Comparison of ENCODE assay signal across 17 mouse cellular contexts in the genomic region with DNA sequence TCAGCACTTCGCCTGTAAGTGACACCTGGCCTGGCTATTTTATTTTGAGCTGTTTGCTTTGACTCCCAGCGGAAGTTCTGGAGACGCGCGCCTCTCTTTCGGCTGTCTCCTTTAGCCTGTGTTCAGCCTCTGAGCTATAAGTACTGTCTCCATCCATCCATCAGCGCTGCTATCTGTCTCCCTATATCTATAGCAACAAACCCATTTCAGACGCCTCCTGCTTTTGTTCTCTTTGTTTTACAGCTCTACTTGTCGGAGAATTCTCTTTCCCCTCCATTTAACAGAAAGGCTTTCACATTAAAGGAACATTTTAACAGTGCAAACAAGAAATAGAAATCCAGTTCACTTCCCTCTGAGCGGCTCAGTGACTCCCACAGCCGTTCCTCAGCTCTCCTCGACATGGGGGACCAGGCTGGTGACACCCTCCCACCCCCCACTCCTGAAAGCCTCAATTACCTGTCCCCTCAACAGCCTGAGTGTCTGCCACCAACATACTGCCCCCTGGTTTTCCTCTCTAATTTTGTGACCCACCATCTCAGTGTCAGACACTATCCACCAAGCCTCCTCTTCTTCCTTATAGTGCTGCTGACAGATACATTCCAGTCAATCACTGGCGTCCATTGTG.
DNase-seq lines count a peak whose midpoint lies in the region; ATAC-seq lines count a peak whose summit lies in the region.
"Had no signal": no experiment of that assay in that cellular context is flagged by ENCODE, and none has a peak within 500 bp of the region (broad histone marks: within the 10 kb centered on the region; RNA-seq: fewer than 3 reads in every experiment).

No protein-coding gene starts in this region.

- no peak overlapping the region for H3K4me3 ChIP-seq in forebrain, embryonic 15.5 days
- no peak overlapping the region for H3K4me3 ChIP-seq in forebrain, embryonic 12.5 days (replicated peaks)
- no peak overlapping the region for H3K4me3 ChIP-seq in kidney, embryonic 15.5 days (replicated peaks)
- no peak overlapping the region for H3K4me3 ChIP-seq in neural tube, embryonic 14.5 days (ENCODE audit: low read depth, low read length)
- H3K4me3 ChIP-seq in liver, embryonic 11.5 days (ENCODE audit: low read depth, low read length), result no peak overlapping the region
- H3K4me3 ChIP-seq: midbrain, embryonic 13.5 days; myocyte had no signal

- H3K4me2 ChIP-seq in forebrain, embryonic 15.5 days (replicated peaks), result no peak overlapping the region
- no peak overlapping the region for H3K4me2 ChIP-seq in forebrain, embryonic 12.5 days
- H3K4me2 ChIP-seq in kidney, embryonic 15.5 days, result peak overlapping the region; percentile 23; the same call in 1 of the 2 replicates
- H3K4me2 ChIP-seq in neural tube, embryonic 14.5 days (ENCODE audit: low read depth, low read length), result peak overlapping the region; percentile 27; the same call in 1 of the 2 replicates
- H3K4me2 ChIP-seq in liver, embryonic 11.5 days, result no peak overlapping the region
- H3K4me2 ChIP-seq: midbrain, embryonic 13.5 days had no signal

- H3K9ac ChIP-seq in forebrain, embryonic 15.5 days (replicated peaks), result no peak overlapping the region
- no peak overlapping the region for H3K9ac ChIP-seq in forebrain, embryonic 12.5 days
- H3K9ac ChIP-seq in kidney, embryonic 15.5 days, result no peak overlapping the region
- no peak overlapping the region for H3K9ac ChIP-seq in neural tube, embryonic 14.5 days (replicated peaks; ENCODE audit: low read depth, low read length)
- no peak overlapping the region for H3K9ac ChIP-seq in liver, embryonic 11.5 days (ENCODE audit: low read depth, low read length)
- H3K9ac ChIP-seq: liver, postnatal 0 days; midbrain, embryonic 13.5 days had no signal

- no peaks in the 10 kb centered on the region for H3K36me3 ChIP-seq in forebrain, embryonic 15.5 days
- H3K36me3 ChIP-seq in forebrain, embryonic 12.5 days (replicated peaks), result no peaks in the 10 kb centered on the region
- no peaks in the 10 kb centered on the region for H3K36me3 ChIP-seq in kidney, embryonic 15.5 days
- H3K36me3 ChIP-seq in neural tube, embryonic 14.5 days (ENCODE audit: control insufficient read depth, insufficient read depth, low read length), result no peaks in the 10 kb centered on the region
- H3K36me3 ChIP-seq in liver, embryonic 11.5 days (ENCODE audit: control insufficient read depth, insufficient read depth, low read length), result no peaks in the 10 kb centered on the region
- H3K36me3 ChIP-seq: midbrain, embryonic 13.5 days had no signal

- 49% methylated on average over 13 of the region's 13 CpGs for WGBS in forebrain, embryonic 15.5 days
- WGBS in forebrain, embryonic 12.5 days, result 60% methylated on average over 13 of the region's 13 CpGs
- WGBS in kidney, embryonic 15.5 days, result 26% methylated on average over 13 of the region's 13 CpGs
- WGBS in neural tube, embryonic 14.5 days, result 13% methylated on average over 13 of the region's 13 CpGs
- WGBS in liver, embryonic 11.5 days, result 80% methylated on average over 13 of the region's 13 CpGs

- H3K27me3 ChIP-seq in forebrain, embryonic 15.5 days, result no peaks in the 10 kb centered on the region
- no peaks in the 10 kb centered on the region for H3K27me3 ChIP-seq in forebrain, embryonic 12.5 days
- no peaks in the 10 kb centered on the region for H3K27me3 ChIP-seq in kidney, embryonic 15.5 days
- H3K27me3 ChIP-seq in neural tube, embryonic 14.5 days (ENCODE audit: control insufficient read depth, insufficient read depth, low read length), result no peaks in the 10 kb centered on the region
- no peaks in the 10 kb centered on the region for H3K27me3 ChIP-seq in liver, embryonic 11.5 days (replicated peaks; ENCODE audit: control insufficient read depth, insufficient read depth, low read length)
- H3K27me3 ChIP-seq: midbrain, embryonic 13.5 days had no signal

- H3K4me1 ChIP-seq in forebrain, embryonic 15.5 days, result peaks cover 3% of the 10 kb centered on the region; the same call in 1 of the 2 replicates
- H3K4me1 ChIP-seq in forebrain, embryonic 12.5 days, result no peaks in the 10 kb centered on the region
- 0 out of 2 replicates have a peak, but pooled peaks cover 12% of the 10 kb centered on the region for H3K4me1 ChIP-seq in kidney, embryonic 15.5 days
- peaks cover 6% of the 10 kb centered on the region; the same call in 1 of the 2 replicates for H3K4me1 ChIP-seq in neural tube, embryonic 14.5 days (ENCODE audit: control insufficient read depth, insufficient read depth, low read length)
- H3K4me1 ChIP-seq in liver, embryonic 11.5 days (replicated peaks; ENCODE audit: control insufficient read depth, insufficient read depth, low read length), result no peaks in the 10 kb centered on the region
- H3K4me1 ChIP-seq: midbrain, embryonic 13.5 days had no signal

- H3K27ac ChIP-seq in forebrain, embryonic 15.5 days (replicated peaks), result 0 out of 2 replicates have a peak overlapping the region, but pooled peaks have one; percentile 52
- no peak overlapping the region for H3K27ac ChIP-seq in forebrain, embryonic 12.5 days
- H3K27ac ChIP-seq in kidney, embryonic 15.5 days, result peak overlapping the region; percentile 70
- peak overlapping the region; percentile 40 for H3K27ac ChIP-seq in neural tube, embryonic 14.5 days (ENCODE audit: low read depth, low read length)
- H3K27ac ChIP-seq in liver, embryonic 11.5 days (ENCODE audit: low read depth, low read length), result no peak overlapping the region
- H3K27ac ChIP-seq: midbrain, embryonic 13.5 days; stomach, postnatal 0 days had no signal

- H3K9me3 ChIP-seq in forebrain, embryonic 15.5 days, result no peaks in the 10 kb centered on the region
- no peaks in the 10 kb centered on the region for H3K9me3 ChIP-seq in forebrain, embryonic 12.5 days
- H3K9me3 ChIP-seq in kidney, embryonic 15.5 days (replicated peaks), result no peaks in the 10 kb centered on the region
- no peaks in the 10 kb centered on the region for H3K9me3 ChIP-seq in neural tube, embryonic 14.5 days (ENCODE audit: control insufficient read depth, low read length)
- H3K9me3 ChIP-seq in liver, embryonic 11.5 days (ENCODE audit: control insufficient read depth, low read length), result no peaks in the 10 kb centered on the region
- H3K9me3 ChIP-seq: midbrain, embryonic 13.5 days had no signal

- ATAC-seq in forebrain, embryonic 15.5 days (replicated peaks), result no peak
- ATAC-seq in forebrain, embryonic 12.5 days (ENCODE audit: low FRiP score), result no peak
- peak; percentile 38; the same call in 1 of the 2 replicates for ATAC-seq in kidney, embryonic 15.5 days (replicated peaks; ENCODE audit: low FRiP score)
- ATAC-seq in neural tube, embryonic 14.5 days (ENCODE audit: low read depth), result no peak; the same call in 1 of the 2 replicates
- ATAC-seq in liver, embryonic 11.5 days (replicated peaks; ENCODE audit: low FRiP score), result no peak
- ATAC-seq: liver, postnatal 0 days; midbrain, embryonic 13.5 days had no signal

- no peak for DNase-seq in kidney, postnatal 36 days
- peak; percentile 14 for DNase-seq in embryo, embryonic 11 days
- DNase-seq in liver, embryonic 11.5 days (ENCODE audit: low spot score), result no peak
- no peak for DNase-seq in cerebellum, adult 18-20 months
- DNase-seq: cerebellum, adult 11 months; gastrocnemius, postnatal 25 days; kidney, adult 9 months; layer of hippocampus, adult 9-11 months; liver, postnatal 0 days; lung, postnatal 36 days had no signal

Comparison
In these comparisons a context has a peak if more than half of its experiments do, and no peak if none do; other contexts are left out.
1. H3K27ac ChIP-seq: peak in forebrain, embryonic 15.5 days (single experiment), kidney, embryonic 15.5 days (single experiment) and neural tube, embryonic 14.5 days (single experiment); none in forebrain, embryonic 12.5 days (single experiment) and liver, embryonic 11.5 days (single experiment).
2. H3K4me2 ChIP-seq: peak in kidney, embryonic 15.5 days (single experiment) and neural tube, embryonic 14.5 days (single experiment); none in forebrain, embryonic 15.5 days (single experiment), forebrain, embryonic 12.5 days (single experiment) and liver, embryonic 11.5 days (single experiment).